Comparison of ENCODE assay signal across 16 mouse cellular contexts in genomic region chr5:67758126-67758525, GRCm38 (mm10).
A peak's percentile ranks its signal among the peaks of the same experiment; 100 is the strongest.
DNase-seq lines count a peak whose midpoint lies in the region; ATAC-seq lines count a peak whose summit lies in the region.
"Had no signal": no experiment of that assay in that cellular context is flagged by ENCODE, and none has a peak within 500 bp of the region (broad histone marks: within the 10 kb centered on the region; RNA-seq: fewer than 3 reads in every experiment).

No protein-coding gene starts in this region.

- H3K36me3 ChIP-seq in midbrain, embryonic 16.5 days (ENCODE audit: control insufficient read depth, insufficient read depth, low read length): peaks cover 14% of the 10 kb centered on the region
- peaks cover 36% of the 10 kb centered on the region for H3K36me3 ChIP-seq in midbrain, embryonic 13.5 days
- H3K36me3 ChIP-seq: heart, embryonic 10.5 days had no signal

- H3K4me2 ChIP-seq in midbrain, embryonic 16.5 days (ENCODE audit: low read length): no peak overlapping the region
- H3K4me2 ChIP-seq in midbrain, embryonic 13.5 days (replicated peaks): no peak overlapping the region
- H3K4me2 ChIP-seq: liver, embryonic 13.5 days had no signal

- 0 out of 2 replicates have a peak, but pooled peaks have one; percentile 49 for ATAC-seq in midbrain, embryonic 16.5 days
- ATAC-seq in midbrain, embryonic 13.5 days: no peak
- no peak for ATAC-seq in inflammation-experienced regulatory T-cells, adult 6 months
- ATAC-seq: forebrain, embryonic 16.5 days; intestine, embryonic 16.5 days had no signal

- H3K4me3 ChIP-seq in midbrain, embryonic 16.5 days (ENCODE audit: low read depth, low read length): no peak overlapping the region
- H3K4me3 ChIP-seq in midbrain, embryonic 13.5 days (replicated peaks): no peak overlapping the region
- H3K4me3 ChIP-seq: erythroblast, embryonic 14.5 days; heart, embryonic 10.5 days; liver, embryonic 13.5 days had no signal

- H3K9ac ChIP-seq in midbrain, embryonic 16.5 days (ENCODE audit: low read depth, low read length): no peak overlapping the region
- H3K9ac ChIP-seq in midbrain, embryonic 13.5 days (replicated peaks): no peak overlapping the region
- H3K9ac ChIP-seq: liver, embryonic 13.5 days had no signal

- WGBS in midbrain, embryonic 16.5 days: 90% methylated on average over 6 of the region's 6 CpGs
- WGBS in midbrain, embryonic 13.5 days: 92% methylated on average over 6 of the region's 6 CpGs

- no peaks in the 10 kb centered on the region for H3K9me3 ChIP-seq in midbrain, embryonic 16.5 days (replicated peaks; ENCODE audit: control insufficient read depth, low read length, poor library complexity, severe bottlenecking)
- no peaks in the 10 kb centered on the region for H3K9me3 ChIP-seq in midbrain, embryonic 13.5 days
- H3K9me3 ChIP-seq: heart, embryonic 10.5 days; liver, embryonic 13.5 days had no signal

- intact Hi-C loops in heart, postnatal 10 days (cut with DNase I): loop anchor here (5.0 to 10.0 kb wide), 3 partner anchors 39 to 357 kb away; partner anchors contain the start of gene Gm21905

- no peaks in the 10 kb centered on the region for H3K27me3 ChIP-seq in midbrain, embryonic 16.5 days (ENCODE audit: control insufficient read depth, insufficient read depth, low read depth, low read length)
- no peaks in the 10 kb centered on the region for H3K27me3 ChIP-seq in midbrain, embryonic 13.5 days
- H3K27me3 ChIP-seq: CH12.LX; liver, embryonic 13.5 days had no signal

- H3K27ac ChIP-seq in midbrain, embryonic 16.5 days (ENCODE audit: low read length): no peak overlapping the region
- no peak overlapping the region for H3K27ac ChIP-seq in midbrain, embryonic 13.5 days
- H3K27ac ChIP-seq: heart, embryonic 10.5 days; liver, embryonic 13.5 days had no signal

- peak; percentile 70 for DNase-seq in adrenal gland, adult 2 months
- no peak for DNase-seq in adrenal gland, adult 8-10 months
- DNase-seq in heart, postnatal 10 days: peak; percentile 11 to 43
- DNase-seq in heart, postnatal 4 days: no peak
- DNase-seq in cerebellum, postnatal 14 days: peak; percentile 50 to 61
- DNase-seq: gastrocnemius, postnatal 36 days; liver, embryonic 13.5 days; thymus, postnatal 4 days had no signal

- H3K4me1 ChIP-seq in midbrain, embryonic 16.5 days (ENCODE audit: control insufficient read depth, insufficient read depth, low read length): peaks cover 3% of the 10 kb centered on the region; the same call in 1 of the 2 replicates
- peaks cover 4% of the 10 kb centered on the region for H3K4me1 ChIP-seq in midbrain, embryonic 13.5 days (replicated peaks)
- H3K4me1 ChIP-seq: liver, embryonic 13.5 days had no signal

Comparison
In these comparisons a context has a peak if more than half of its experiments do, and no peak if none do; other contexts are left out.
1. DNase-seq: peak in adrenal gland, adult 2 months (single experiment), heart, postnatal 10 days (2 of 2) and cerebellum, postnatal 14 days (2 of 2); none in adrenal gland, adult 8-10 months (single experiment) and heart, postnatal 4 days (single experiment).